Mouse (Mus musculus) left cerebral cortex, adult 9 months (tissue): ENCODE measurements around the gene Mid1.
"Not testable (repeated sequence)": the region's sequence is repeated elsewhere in the genome, so short reads cannot be mapped to it uniquely, and the experiment has no call there.

Experiments
- DNase-seq, 2 experiments: peaks; one replicate each; pipeline ENCODE4 v3.0.0; 2022; ENCODE audit warnings: low spot score in 2 of 2

The Mid1 gene

GRCm38 (mm10) chrX:170015883-170016282 lies 330.9 kb downstream of the Mid1 start:
- not testable (repeated sequence) for DNase-seq

GRCm38 (mm10) chrX:170017333-170018245 lies 332.6 kb downstream of the Mid1 start:
- not testable (repeated sequence) for DNase-seq

GRCm38 (mm10) chrX:170018571-170019218 lies 333.7 kb downstream of the Mid1 start:
- not testable (repeated sequence) for DNase-seq

- not testable (repeated sequence) for DNase-seq
These were observed 334.4 kb downstream of the Mid1 start for GRCm38 (mm10) chrX:170019219-170019953.

- peak in 1 of 2 experiments; percentile 99 for DNase-seq
These were observed 335.1 kb downstream of the Mid1 start for GRCm38 (mm10) chrX:170019954-170020689.

GRCm38 (mm10) chrX:170020690-170021050 lies 335.7 kb downstream of the Mid1 start:
- DNase-seq, result not testable (repeated sequence)

GRCm38 (mm10) chrX:170021205-170021604 lies 336.2 kb downstream of the Mid1 start:
- DNase-seq, result not testable (repeated sequence)

- not testable (repeated sequence) for DNase-seq
These were observed 336.9 kb downstream of the Mid1 start for GRCm38 (mm10) chrX:170021750-170022461.
